Mouse (Mus musculus) kidney, postnatal 25 days (tissue): ENCODE data around the gene Prr14l.
A peak's percentile ranks its signal among the peaks of the same experiment; 100 is the strongest.
"Not testable (repeated sequence)": the region's sequence is repeated elsewhere in the genome, so short reads cannot be mapped to it uniquely, and the experiment has no call there.

Experiments
- DNase-seq, 2 experiments: peaks; one replicate each; pipeline ENCODE4 v3.0.0; 2021; ENCODE audit warnings: mixed read lengths in 2 of 2

Gene Prr14l

GRCm38 (mm10) chr5:32853731-32854507, at the start of gene Prr14l:
Prr14l (minus strand) TSS chr5:32854256.
- peak; percentile 98 to 100 for DNase-seq

- no peak for DNase-seq
These were observed 32.7 kb upstream of the Prr14l start for GRCm38 (mm10) chr5:32886739-32887138.

GRCm38 (mm10) chr5:32872346-32872745, 18.3 kb upstream of the Prr14l start:
- no peak for DNase-seq

GRCm38 (mm10) chr5:32869389-32870024, 15.5 kb upstream of the Prr14l start:
- no peak for DNase-seq

GRCm38 (mm10) chr5:32863253-32864228, 9.5 kb upstream of the Prr14l start, which contains the start of gene Depdc5:
Depdc5 (plus strand) TSS chr5:32863701.
- DNase-seq: peak; percentile 95 to 98

DNA sequence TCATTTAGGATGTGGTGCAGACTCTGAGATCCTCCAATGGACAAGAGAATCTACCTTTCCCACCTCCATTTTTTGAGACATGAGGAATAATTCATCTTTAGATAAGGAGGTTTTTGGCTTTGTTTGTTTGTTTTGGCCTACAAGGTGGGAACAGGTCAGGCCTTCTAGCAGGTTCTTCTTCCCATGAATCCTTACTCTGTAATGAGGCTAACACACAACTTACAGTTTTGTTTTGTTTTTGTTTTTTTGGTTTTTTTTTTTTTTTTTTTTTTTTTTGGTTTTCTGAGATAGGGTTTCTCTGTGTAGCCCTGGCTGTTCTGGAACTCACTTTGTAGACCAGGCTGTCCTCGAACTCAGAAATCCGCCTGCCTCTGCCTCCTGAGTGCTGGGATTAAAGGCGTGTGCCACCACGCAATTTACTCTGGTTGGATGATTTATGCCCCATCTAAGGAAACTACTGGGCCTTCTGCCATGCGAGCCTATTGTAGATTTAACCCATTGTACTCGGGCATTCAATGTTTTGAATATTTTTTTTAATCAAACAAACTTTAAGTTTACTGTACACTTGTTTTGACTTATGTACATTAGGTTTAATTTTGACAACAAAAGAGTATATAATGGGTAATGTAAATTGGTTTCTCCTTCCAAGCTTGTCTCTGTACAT, 8.5 kb upstream of the Prr14l start:
- DNase-seq: peak in 1 of 2 experiments; percentile 55

GRCm38 (mm10) chr5:32861082-32861481, 7.0 kb upstream of the Prr14l start:
- no peak for DNase-seq

GRCm38 (mm10) chr5:32857781-32858220, 3.7 kb upstream of the Prr14l start:
- peak; percentile 64 to 72 for DNase-seq

DNA sequence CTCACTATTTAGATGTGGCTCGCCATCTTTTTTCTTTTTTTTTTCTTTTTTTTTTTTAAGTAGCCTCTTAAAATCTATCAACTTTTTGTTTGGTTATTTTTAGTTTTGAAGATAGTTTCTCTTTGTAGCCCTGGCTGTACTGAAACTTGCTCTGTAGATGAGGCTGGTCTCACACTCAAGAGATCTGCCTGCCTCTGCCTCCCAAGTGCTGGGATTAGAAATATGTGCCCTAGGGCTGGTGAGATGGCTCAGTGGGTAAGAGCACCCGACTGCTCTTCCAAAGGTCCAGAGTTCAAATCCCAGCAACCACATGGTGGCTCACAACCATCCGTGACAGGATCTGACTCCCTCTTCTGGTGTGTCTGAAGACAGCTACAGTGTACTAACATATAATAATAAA, 1.2 kb upstream of the Prr14l start:
- not testable (repeated sequence) for DNase-seq

- no peak for DNase-seq
These were observed 762 bp upstream of the Prr14l start for GRCm38 (mm10) chr5:32854818-32855217.

DNA sequence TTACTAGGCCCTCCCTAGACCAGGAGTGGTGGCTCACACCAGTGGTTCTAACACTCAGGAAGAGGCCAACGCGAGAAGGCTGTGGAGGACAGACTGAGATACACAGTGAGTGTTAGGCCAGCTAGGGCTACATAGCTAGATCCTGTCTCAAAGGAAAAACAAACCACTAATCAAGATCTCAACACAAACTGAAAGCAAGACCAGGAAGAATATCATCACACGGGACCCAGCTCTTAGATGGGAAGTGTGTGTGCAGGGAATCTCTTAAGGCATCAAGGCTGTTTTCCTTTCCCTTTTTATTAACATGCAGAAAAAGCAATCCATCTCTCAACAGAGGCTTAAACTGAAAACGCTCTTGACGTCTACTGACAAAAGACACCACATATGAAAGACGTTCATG, 2.0 kb downstream of the Prr14l start:
- DNase-seq: no peak

DNA sequence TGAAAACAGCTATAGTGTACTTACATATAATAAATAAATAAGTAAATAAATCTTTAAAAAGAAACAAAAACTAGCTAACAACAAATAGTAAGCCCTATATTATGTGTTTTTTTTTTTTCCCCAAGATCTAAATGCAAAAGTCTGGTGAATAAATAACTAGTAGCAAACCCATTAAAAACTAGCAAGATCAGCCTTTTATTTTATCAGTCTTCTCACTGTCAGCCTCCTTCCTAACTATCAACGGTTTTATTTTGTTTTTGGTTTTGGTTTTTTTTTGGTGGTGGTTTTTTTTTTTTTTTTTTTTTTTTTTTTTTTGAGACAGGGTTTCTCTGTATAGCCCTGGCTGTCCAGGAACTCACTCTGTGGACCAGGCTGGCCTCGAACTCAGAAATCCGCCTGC, 4.5 kb downstream of the Prr14l start:
- not testable (repeated sequence) for DNase-seq

- no peak for DNase-seq
These were observed 4.9 kb downstream of the Prr14l start for GRCm38 (mm10) chr5:32849178-32849577.

GRCm38 (mm10) chr5:32840029-32840428, 14.0 kb downstream of the Prr14l start:
- DNase-seq: no peak

DNA sequence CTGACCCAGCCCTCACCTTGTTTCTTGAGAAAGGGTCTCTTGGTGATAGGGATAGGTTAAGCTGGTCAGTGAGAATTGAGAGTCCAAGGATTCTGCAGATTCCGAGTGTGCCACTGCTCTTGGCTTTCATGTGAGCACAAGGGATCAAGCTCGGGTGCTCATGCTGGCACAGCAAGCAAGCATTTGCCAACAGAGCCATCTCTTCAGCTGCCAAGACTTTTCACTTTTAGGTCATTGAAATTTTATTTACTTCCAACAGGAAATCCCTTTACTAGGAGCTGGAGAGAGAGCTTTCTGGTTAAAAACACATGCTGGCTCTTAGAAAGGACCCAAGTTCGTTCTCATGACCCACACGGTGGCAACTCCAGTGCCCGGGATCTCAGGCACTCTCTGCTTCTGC, 17.1 kb downstream of the Prr14l start:
- DNase-seq: no peak

DNA sequence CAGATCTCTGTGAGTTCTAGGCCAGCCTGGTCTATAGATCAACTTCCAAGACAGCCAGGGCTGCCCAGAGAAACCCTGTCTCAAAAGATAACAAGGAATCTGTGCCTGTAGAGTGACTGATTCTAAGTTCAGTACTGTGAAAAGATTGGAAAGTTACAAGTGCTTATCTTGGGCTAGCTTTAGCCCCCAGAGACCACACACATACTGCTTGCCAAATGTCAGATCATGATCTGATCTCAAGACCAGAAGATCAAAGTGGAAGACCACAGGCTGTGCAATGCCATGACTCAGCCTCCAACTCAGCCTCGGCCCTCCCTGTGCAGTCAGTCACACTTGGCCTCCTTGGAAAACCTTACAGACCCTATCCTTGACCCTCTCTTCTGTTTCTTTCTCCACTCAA, 19.6 kb downstream of the Prr14l start:
- no peak for DNase-seq

- DNase-seq: no peak
These were observed 24.0 kb downstream of the Prr14l start for GRCm38 (mm10) chr5:32830054-32830453.

DNA sequence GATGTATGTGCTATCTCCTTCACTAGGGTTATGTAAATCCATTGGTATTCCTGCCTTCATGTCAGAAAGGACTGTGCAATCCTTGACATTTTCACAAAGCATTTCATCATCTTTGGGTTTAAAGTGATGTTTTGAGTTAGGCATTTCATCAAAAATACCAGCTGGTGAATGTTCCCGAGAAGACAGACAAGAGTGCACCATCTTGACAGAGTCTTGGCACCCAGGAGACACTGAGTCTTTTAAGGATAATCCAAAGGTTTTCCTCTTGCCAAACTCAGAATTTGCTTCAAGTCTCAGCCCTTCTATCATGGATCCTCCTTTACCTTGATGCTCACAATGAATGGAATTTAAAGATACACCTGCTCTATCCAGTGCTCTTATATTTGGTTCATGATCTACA, 25.3 kb downstream of the Prr14l start:
- not testable (repeated sequence) for DNase-seq

DNA sequence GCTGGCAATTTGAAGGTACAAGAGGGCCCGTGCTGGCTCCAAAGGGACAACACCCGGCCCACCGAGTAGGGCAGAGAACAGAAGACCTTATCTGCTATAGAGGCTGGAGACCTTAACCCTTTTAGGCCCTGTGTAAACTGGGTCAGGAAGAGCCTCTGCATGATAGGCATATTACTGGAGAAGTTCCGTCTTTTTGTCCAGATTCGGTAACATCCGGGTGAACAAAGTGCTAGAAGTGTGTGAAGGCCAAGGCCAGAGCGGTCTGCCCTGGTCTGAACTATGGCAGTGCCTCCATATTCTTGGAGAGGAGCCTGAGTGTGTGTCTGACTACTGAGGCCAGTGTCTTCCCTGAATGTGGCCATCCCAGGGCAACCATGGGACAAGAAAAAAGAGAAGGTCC, 27.0 kb downstream of the Prr14l start, which contains the start of gene Gm20671:
TSS of gene Gm20671 (minus strand) at position 101 of the 400 bp plus-strand sequence.
- no peak for DNase-seq

DNA sequence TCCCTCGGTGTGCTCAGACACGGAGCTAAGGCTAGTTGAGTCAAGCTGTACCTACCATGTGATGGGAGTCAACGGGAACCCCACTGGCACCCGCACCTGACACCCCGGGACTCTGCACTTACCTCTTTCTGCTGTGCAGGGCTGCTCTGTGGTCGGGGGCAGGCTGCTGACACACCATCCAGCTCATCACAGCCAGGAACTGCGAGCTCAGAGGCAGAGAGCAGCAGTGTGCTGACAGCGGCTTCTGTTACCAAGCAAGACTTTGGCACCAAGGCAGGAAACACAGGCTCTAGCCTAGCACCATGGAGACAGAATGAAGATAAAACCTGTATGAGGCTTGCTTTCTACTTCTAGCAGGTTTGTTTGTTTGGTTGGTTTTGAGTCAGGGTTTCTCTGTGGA, 33.6 kb downstream of the Prr14l start:
- DNase-seq: no peak

DNA sequence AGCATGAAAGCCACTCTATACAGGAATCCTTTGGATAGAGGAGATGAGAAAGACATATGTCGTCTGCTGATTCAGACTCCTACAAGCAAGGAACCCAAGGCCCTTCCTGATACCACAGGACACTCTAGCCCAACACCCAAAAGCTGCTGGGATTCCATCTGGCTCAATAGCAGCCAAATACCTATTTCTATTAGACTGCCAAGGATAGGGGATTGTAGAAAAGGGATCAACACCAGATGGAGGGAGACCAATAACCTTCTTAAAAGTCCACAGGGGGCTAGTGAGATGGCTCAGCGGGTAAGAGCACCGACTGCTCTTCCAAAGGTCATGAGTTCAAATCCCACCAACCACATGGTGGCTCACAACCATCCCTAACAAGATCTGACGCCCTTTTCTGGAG, 38.7 kb downstream of the Prr14l start:
- DNase-seq: no peak

- not testable (repeated sequence) for DNase-seq
These were observed 67.6 kb downstream of the Prr14l start for GRCm38 (mm10) chr5:32786454-32786853.
